Mouse (Mus musculus): ENCODE data around the gene Gimd1. TPM values are rescaled to one million over a fixed set of nuclear protein-coding genes. Genes with fewer than 3 reads are reported as not detected.

Gimd1 gene
- polyA plus RNA-seq, 1 experiment from 2014 or later: 3.0 TPM

DNA sequence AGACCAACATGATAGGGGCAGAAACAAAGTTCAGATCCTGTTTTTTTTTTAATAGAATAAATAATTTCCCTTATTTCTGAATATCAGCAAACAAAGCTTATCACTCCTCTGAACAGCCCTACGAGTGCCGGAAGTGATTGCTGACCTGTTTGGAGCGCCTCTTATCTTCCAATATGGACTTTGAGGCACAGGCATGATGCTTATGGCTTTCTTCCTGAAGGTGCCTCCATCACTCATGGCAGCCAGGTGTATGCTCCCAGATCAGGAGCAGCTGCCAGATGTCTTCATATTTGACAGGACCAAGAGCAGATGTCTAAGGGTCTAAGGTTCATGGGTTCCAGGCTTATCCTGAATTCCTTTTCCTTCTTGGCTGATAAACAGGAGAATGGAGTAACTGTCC is 7.5 kb downstream of the Gimd1 start:
- Histone ChIP-seq H3K36me3 (ENCODE audit: control insufficient read depth, insufficient read depth) (no peaks in the 10 kb centered on the region), H3K9ac (ENCODE audit: low read depth, low read length) (no peak overlapping the region), H3K4me3 (ENCODE audit: low read depth, low read length) (no peak overlapping the region), H3K27ac (ENCODE audit: low read length) (no peak overlapping the region), H3K4me2 (ENCODE audit: low read depth, low read length) (no peak overlapping the region), H3K4me1 (ENCODE audit: control insufficient read depth, low read depth, low read length) (no peaks in the 10 kb centered on the region), H3K27me3 (ENCODE audit: control insufficient read depth, insufficient read depth, low read depth, low read length) (no peaks in the 10 kb centered on the region), H3K9me3 (replicated peaks; ENCODE audit: control insufficient read depth, low read length) (no peaks in the 10 kb centered on the region)
- no peak for ATAC-seq (ENCODE audit: low read depth)
- 75% methylated on average over 3 of the region's 3 CpGs for WGBS (ENCODE audit: insufficient replicate concordance)

DNA sequence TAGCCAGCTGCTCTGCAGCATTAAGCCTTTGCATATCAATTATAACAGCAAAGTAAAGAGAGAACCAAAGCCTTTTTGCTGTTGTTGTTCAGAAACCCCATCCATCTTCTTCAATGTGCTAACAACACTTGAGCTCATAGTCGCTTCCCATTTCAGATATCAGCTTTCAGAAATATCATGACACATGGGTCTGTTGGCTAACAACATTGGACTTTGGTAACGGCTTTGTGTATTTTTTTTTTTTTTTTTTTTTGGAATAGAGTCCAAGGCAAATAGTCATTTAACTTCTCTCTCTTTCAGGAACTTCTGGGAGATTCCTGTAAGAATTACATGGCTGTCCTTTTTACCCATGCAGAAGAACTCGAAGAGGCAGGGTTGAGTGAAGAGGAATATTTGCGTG is 14.5 kb downstream of the Gimd1 start:
- WGBS (ENCODE audit: insufficient replicate concordance): 53% methylated on average over 4 of the region's 4 CpGs
- ATAC-seq (ENCODE audit: low read depth): no peak
- Histone ChIP-seq H3K9ac (ENCODE audit: low read depth, low read length) (no peak overlapping the region), H3K4me3 (ENCODE audit: low read depth, low read length) (no peak overlapping the region), H3K27me3 (ENCODE audit: control insufficient read depth, insufficient read depth, low read depth, low read length) (no peaks in the 10 kb centered on the region), H3K4me1 (ENCODE audit: control insufficient read depth, low read depth, low read length) (no peaks in the 10 kb centered on the region; the same call in 1 of the 2 replicates), H3K36me3 (ENCODE audit: control insufficient read depth, insufficient read depth) (no peaks in the 10 kb centered on the region), H3K4me2 (ENCODE audit: low read depth, low read length) (no peak overlapping the region), H3K27ac (ENCODE audit: low read length) (no peak overlapping the region), H3K9me3 (replicated peaks; ENCODE audit: control insufficient read depth, low read length) (no peaks in the 10 kb centered on the region)

DNA sequence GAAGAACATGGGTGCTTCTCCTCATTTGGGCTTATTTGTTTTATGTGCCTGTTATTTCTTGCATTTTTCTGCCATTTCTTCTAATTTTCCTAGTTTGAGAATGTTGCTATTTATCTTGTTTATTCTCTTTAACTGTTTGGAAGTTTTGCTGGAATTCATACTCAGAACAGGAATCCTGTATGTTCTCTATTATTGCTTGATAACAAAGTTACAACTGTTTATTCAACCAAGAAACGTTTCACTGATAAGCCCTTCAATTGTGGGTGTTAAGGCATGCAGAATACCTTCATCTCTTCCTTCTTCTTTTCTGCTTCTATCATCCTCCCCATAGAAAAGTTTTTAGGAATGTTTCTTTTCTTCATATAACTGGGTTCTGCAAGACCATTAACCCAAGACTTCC is 17.2 kb downstream of the Gimd1 start:
- Histone ChIP-seq H3K27me3 (ENCODE audit: control insufficient read depth, insufficient read depth, low read depth, low read length) (no peaks in the 10 kb centered on the region), H3K9me3 (replicated peaks; ENCODE audit: control insufficient read depth, low read length) (no peaks in the 10 kb centered on the region), H3K4me3 (ENCODE audit: low read depth, low read length) (no peak overlapping the region), H3K27ac (ENCODE audit: low read length) (no peak overlapping the region), H3K36me3 (ENCODE audit: control insufficient read depth, insufficient read depth) (no peaks in the 10 kb centered on the region), H3K4me2 (ENCODE audit: low read depth, low read length) (no peak overlapping the region), H3K4me1 (ENCODE audit: control insufficient read depth, low read depth, low read length) (no peaks in the 10 kb centered on the region; the same call in 1 of the 2 replicates), H3K9ac (ENCODE audit: low read depth, low read length) (no peak overlapping the region)
- 22% methylated on average over 1 of the region's 1 CpGs for WGBS (ENCODE audit: insufficient replicate concordance)
- no peak for ATAC-seq (ENCODE audit: low read depth)

DNA sequence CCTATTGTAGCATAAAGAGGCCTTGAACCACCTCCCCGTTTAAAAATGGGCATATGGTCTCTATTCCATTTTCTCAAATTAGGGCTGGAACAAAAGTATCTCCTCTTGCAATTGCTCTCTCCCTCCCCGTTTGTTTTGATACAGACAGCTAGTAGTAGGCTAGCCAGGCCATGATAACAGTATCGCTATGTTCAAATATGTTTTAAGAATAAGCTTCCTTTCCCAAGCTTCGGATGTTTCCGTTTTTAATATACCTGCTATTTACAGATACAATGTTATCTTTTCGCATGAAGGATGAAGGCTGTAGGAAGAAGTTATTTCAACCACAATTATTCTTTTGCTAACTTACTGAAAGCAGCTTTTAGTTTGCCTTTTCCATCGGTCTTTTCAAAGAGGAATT is 19.7 kb downstream of the Gimd1 start:
- WGBS (ENCODE audit: insufficient replicate concordance): 67% methylated on average over 7 of the region's 7 CpGs
- no peak overlapping the region for H3K4me2 ChIP-seq (ENCODE audit: low read depth, low read length)
- no peaks in the 10 kb centered on the region for H3K36me3 ChIP-seq (ENCODE audit: control insufficient read depth, insufficient read depth)
- H3K4me1 ChIP-seq (ENCODE audit: control insufficient read depth, low read depth, low read length): no peaks in the 10 kb centered on the region
- H3K4me3 ChIP-seq (ENCODE audit: low read depth, low read length): no peak overlapping the region
- no peak overlapping the region for H3K9ac ChIP-seq (ENCODE audit: low read depth, low read length)
- H3K27me3 ChIP-seq (ENCODE audit: control insufficient read depth, insufficient read depth, low read depth, low read length): no peaks in the 10 kb centered on the region
- H3K9me3 ChIP-seq (replicated peaks; ENCODE audit: control insufficient read depth, low read length): no peaks in the 10 kb centered on the region
- H3K27ac ChIP-seq (ENCODE audit: low read length): no peak overlapping the region
- no peak for ATAC-seq (ENCODE audit: low read depth)

DNA sequence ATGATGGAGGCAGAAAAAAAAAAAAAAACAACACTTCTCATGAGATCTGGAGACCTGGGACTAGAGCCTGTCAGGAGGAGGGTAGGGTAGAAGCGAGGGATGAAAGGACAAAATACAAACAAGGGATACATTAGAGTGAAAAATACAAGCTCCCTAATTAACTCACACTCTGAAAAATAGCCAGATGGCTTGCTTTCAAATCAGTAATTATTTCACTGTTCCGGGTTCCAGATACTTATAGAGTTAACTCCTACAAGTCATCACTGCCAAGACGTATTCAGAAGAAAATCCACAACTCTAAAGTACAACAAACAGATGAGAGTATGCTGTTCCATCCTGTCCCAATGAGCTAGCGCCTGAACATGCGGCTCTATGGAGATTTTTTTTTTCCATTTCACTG is 20.6 kb downstream of the Gimd1 start:
- no peaks in the 10 kb centered on the region for H3K4me1 ChIP-seq (ENCODE audit: control insufficient read depth, low read depth, low read length)
- WGBS (ENCODE audit: insufficient replicate concordance): 62% methylated on average over 5 of the region's 5 CpGs
- no peaks in the 10 kb centered on the region for H3K36me3 ChIP-seq (ENCODE audit: control insufficient read depth, insufficient read depth)
- ATAC-seq (ENCODE audit: low read depth): no peak
- H3K4me2 ChIP-seq (ENCODE audit: low read depth, low read length): no peak overlapping the region
- no peak overlapping the region for H3K9ac ChIP-seq (ENCODE audit: low read depth, low read length)
- H3K27me3 ChIP-seq (ENCODE audit: control insufficient read depth, insufficient read depth, low read depth, low read length): no peaks in the 10 kb centered on the region
- H3K4me3 ChIP-seq (ENCODE audit: low read depth, low read length): no peak overlapping the region
- no peaks in the 10 kb centered on the region for H3K9me3 ChIP-seq (replicated peaks; ENCODE audit: control insufficient read depth, low read length)
- H3K27ac ChIP-seq (ENCODE audit: low read length): no peak overlapping the region

DNA sequence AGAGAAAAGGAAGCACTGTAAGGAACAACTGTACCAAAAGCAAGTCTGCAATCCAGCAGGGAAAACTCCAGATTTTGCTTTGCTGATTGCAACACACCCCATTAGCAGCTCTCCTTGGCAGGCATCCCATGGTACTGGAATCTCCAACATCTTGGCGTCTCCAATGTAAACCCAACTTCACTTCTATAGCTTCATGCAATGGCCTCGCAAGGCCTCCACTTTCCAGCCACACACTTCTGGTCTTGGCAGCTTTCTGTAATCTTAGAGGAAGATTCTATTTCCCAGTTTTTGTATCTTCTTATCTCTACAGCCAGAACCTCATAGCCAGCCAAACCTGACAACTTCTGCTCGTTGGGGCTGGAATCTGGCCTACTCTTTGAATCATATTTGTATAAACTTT is 22.2 kb downstream of the Gimd1 start:
- 53% methylated on average over 3 of the region's 3 CpGs for WGBS (ENCODE audit: insufficient replicate concordance)
- H3K27ac ChIP-seq (ENCODE audit: low read length): no peak overlapping the region
- no peaks in the 10 kb centered on the region for H3K27me3 ChIP-seq (ENCODE audit: control insufficient read depth, insufficient read depth, low read depth, low read length)
- H3K9me3 ChIP-seq (replicated peaks; ENCODE audit: control insufficient read depth, low read length): no peaks in the 10 kb centered on the region
- no peak for ATAC-seq (ENCODE audit: low read depth)
- no peak overlapping the region for H3K9ac ChIP-seq (ENCODE audit: low read depth, low read length)
- no peaks in the 10 kb centered on the region for H3K36me3 ChIP-seq (ENCODE audit: control insufficient read depth, insufficient read depth)
- no peak overlapping the region for H3K4me2 ChIP-seq (ENCODE audit: low read depth, low read length)
- H3K4me3 ChIP-seq (ENCODE audit: low read depth, low read length): no peak overlapping the region
- no peaks in the 10 kb centered on the region for H3K4me1 ChIP-seq (ENCODE audit: control insufficient read depth, low read depth, low read length)

DNA sequence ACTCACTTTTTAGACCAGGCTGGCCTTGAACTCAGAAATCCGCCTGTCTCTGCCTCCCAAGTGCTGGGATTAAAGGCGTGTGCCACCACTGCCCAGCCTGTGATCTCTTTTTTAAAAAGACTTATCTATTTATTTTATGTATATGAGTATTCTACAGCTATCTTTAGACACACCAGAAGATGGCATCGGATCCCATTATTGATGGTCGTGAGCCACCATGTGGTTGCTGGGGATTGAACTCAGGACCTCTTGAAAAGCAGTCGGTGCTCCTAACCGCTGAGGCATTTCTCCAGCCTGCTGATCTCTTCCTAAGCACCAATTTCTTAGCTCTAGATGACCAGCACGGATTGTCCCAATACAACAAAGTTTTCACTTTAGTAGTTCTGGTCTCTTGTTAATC is 24.3 kb downstream of the Gimd1 start:
- no peak overlapping the region for H3K4me2 ChIP-seq (ENCODE audit: low read depth, low read length)

DNA sequence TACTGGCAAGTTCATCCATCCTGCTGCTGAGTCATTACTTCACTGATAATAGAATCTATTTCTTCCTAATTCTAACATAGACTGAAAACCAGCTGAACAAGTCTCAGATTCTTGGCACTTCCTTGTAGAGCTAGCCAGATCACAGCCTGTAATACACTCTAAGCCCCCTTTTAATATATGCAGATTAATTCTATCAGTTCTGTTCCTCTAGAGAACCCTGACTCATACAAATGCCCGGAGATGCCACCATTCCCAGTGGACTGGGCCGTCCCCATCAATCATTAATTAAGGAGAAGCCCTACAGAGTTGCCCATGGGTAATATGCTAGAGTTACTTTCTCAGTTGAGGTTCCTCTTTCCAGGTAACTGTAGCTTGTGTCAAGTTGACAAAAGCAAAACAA is 26.3 kb downstream of the Gimd1 start:
- 64% methylated on average over 2 of the region's 2 CpGs for WGBS (ENCODE audit: insufficient replicate concordance)
- peaks cover 7% of the 10 kb centered on the region for H3K36me3 ChIP-seq (ENCODE audit: control insufficient read depth, insufficient read depth)
- H3K9me3 ChIP-seq (replicated peaks; ENCODE audit: control insufficient read depth, low read length): no peaks in the 10 kb centered on the region
- ATAC-seq (ENCODE audit: low read depth): no peak
- no peak overlapping the region for H3K9ac ChIP-seq (ENCODE audit: low read depth, low read length)
- no peaks in the 10 kb centered on the region for H3K4me1 ChIP-seq (ENCODE audit: control insufficient read depth, low read depth, low read length)
- H3K27me3 ChIP-seq (ENCODE audit: control insufficient read depth, insufficient read depth, low read depth, low read length): no peaks in the 10 kb centered on the region
- H3K27ac ChIP-seq (ENCODE audit: low read length): no peak overlapping the region
- no peak overlapping the region for H3K4me2 ChIP-seq (ENCODE audit: low read depth, low read length)
- no peak overlapping the region for H3K4me3 ChIP-seq (ENCODE audit: low read depth, low read length)

More for the DNA sequence above, 24.3 kb downstream of the Gimd1 start:
- no peaks in the 10 kb centered on the region for H3K4me1 ChIP-seq (ENCODE audit: control insufficient read depth, low read depth, low read length)
- no peak for ATAC-seq (ENCODE audit: low read depth)
- H3K4me3 ChIP-seq (ENCODE audit: low read depth, low read length): no peak overlapping the region
- H3K9ac ChIP-seq (ENCODE audit: low read depth, low read length): no peak overlapping the region
- 64% methylated on average over 7 of the region's 7 CpGs for WGBS (ENCODE audit: insufficient replicate concordance)
- H3K27ac ChIP-seq (ENCODE audit: low read length): no peak overlapping the region
- no peaks in the 10 kb centered on the region for H3K36me3 ChIP-seq (ENCODE audit: control insufficient read depth, insufficient read depth)
- H3K9me3 ChIP-seq (replicated peaks; ENCODE audit: control insufficient read depth, low read length): no peaks in the 10 kb centered on the region
- H3K27me3 ChIP-seq (ENCODE audit: control insufficient read depth, insufficient read depth, low read depth, low read length): no peaks in the 10 kb centered on the region

DNA sequence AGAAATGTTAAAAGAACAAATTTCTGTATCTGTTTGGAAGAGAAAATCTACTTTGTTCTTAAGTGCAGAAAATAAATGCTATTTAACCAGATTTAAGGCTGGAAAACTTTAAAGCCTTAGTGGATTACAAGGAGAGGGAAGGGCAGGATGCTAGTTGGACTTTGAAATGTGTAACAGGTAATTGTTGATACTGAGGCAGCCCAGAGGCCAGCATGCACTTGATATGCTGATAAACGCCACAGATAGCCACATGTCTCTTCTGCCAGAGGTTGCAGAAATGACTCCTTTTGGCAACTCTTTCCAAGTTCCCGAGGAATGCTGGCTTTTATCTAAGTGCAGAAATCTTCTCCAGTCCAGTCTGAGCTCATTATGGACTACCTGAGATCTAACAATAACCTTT is 47.9 kb downstream of the Gimd1 start:
- WGBS (ENCODE audit: insufficient replicate concordance): 54% methylated on average over 2 of the region's 2 CpGs
- ATAC-seq (ENCODE audit: low read depth): no peak

More for the DNA sequence above, 47.9 kb downstream of the Gimd1 start:
- Histone ChIP-seq H3K4me3 (ENCODE audit: low read depth, low read length) (no peak overlapping the region), H3K4me2 (ENCODE audit: low read depth, low read length) (no peak overlapping the region), H3K9ac (ENCODE audit: low read depth, low read length) (no peak overlapping the region), H3K4me1 (ENCODE audit: control insufficient read depth, low read depth, low read length) (peaks cover under 1% of the 10 kb centered on the region), H3K27ac (ENCODE audit: low read length) (no peak overlapping the region), H3K27me3 (ENCODE audit: control insufficient read depth, insufficient read depth, low read depth, low read length) (no peaks in the 10 kb centered on the region), H3K36me3 (ENCODE audit: control insufficient read depth, insufficient read depth) (peaks cover 8% of the 10 kb centered on the region; the same call in 1 of the 2 replicates), H3K9me3 (replicated peaks; ENCODE audit: control insufficient read depth, low read length) (no peaks in the 10 kb centered on the region)

All from liver, embryonic 16.5 days (tissue).